In genomic region chr11:5099576-5100183, GRCm38 (mm10) we compare ENCODE assay signal across 8 mouse cellular contexts. TPM values are rescaled to one million over a fixed set of nuclear protein-coding genes. Genes with fewer than 3 reads are reported as not detected.
DNase-seq lines count a peak whose midpoint lies in the region; ATAC-seq lines count a peak whose summit lies in the region.

No protein-coding gene starts in this region.

- no peaks in the 10 kb centered on the region for H3K9me3 ChIP-seq in midbrain, embryonic 11.5 days (ENCODE audit: control insufficient read depth, low read length)

- peak overlapping the region; percentile 95 for H3K4me3 ChIP-seq in midbrain, embryonic 11.5 days (ENCODE audit: low read depth, low read length)

- peak overlapping the region; percentile 86 for H3K4me2 ChIP-seq in midbrain, embryonic 11.5 days

- H3K27ac ChIP-seq in midbrain, embryonic 11.5 days (ENCODE audit: low read depth, low read length) = peak overlapping the region; percentile 95

- DNase-seq in adrenal gland, adult 8-10 months = peak; percentile 82
- peak; percentile 90 for DNase-seq in embryo, embryonic 9.5 days (ENCODE audit: extremely low spot score)
- DNase-seq in kidney, adult 11 months = peak; percentile 83
- peak; percentile 81 for DNase-seq in left cerebral cortex, postnatal 4 days
- DNase-seq in midbrain, embryonic 11.5 days (ENCODE audit: low spot score, missing footprints) = peak; percentile 98
- peak; percentile 68 for DNase-seq in right cerebral cortex, postnatal 4 days

- intact Hi-C loops in left cerebral cortex, postnatal 4 days (cut with DNase I) = no loop called here

- H3K36me3 ChIP-seq in midbrain, embryonic 11.5 days (ENCODE audit: control insufficient read depth, insufficient read depth, low read length) = no peaks in the 10 kb centered on the region

- no peaks in the 10 kb centered on the region for H3K27me3 ChIP-seq in midbrain, embryonic 11.5 days (ENCODE audit: control insufficient read depth, insufficient read depth, low read length)

- H3K9ac ChIP-seq in midbrain, embryonic 11.5 days (ENCODE audit: low read length) = peak overlapping the region; percentile 98

- peak; percentile 65 for ATAC-seq in granulocyte monocyte progenitor cell, adult 5-6 weeks (replicated peaks; ENCODE audit: poor library complexity, severe bottlenecking)
- peak; percentile 80 for ATAC-seq in midbrain, embryonic 11.5 days (ENCODE audit: low FRiP score)
- no peak for ATAC-seq in inflammation-experienced regulatory T-cells, adult 6 months

- 0% methylated on average over 31 of the region's 31 CpGs for WGBS in midbrain, embryonic 11.5 days

- H3K4me1 ChIP-seq in midbrain, embryonic 11.5 days (ENCODE audit: control insufficient read depth, insufficient read depth, low read length) = peaks cover 22% of the 10 kb centered on the region

RNA-seq across cellular contexts. Expression of gene Ewsr1, which starts 0.6 kb away (rescaled TPM):
- total RNA-seq in adrenal gland, adult 8-10 months (2022) = 100 to 1,000 TPM; 207 to 451 (median 331) TPM
- 342 and 407 TPM in 2 replicates for total RNA-seq in granulocyte monocyte progenitor cell, adult 5-6 weeks (2014; fragmentation: Nextera tagmentation)
- total RNA-seq in granulocyte monocyte progenitor cell, adult 5-6 weeks (2017) = 626 and 725 TPM in 2 replicates
- 100 to 1,000 TPM; 380 to 389 TPM for total RNA-seq in left cerebral cortex, postnatal 4 days (2021)
- polyA plus RNA-seq in midbrain, embryonic 11.5 days (2014; fragmentation: Nextera tagmentation; extraction: Ambion mirVana) = 419 and 422 TPM in 2 replicates
- 100 to 1,000 TPM; 136 to 174 (median 140) TPM for polyA plus RNA-seq in inflammation-experienced regulatory T-cells, adult 6 months (2017; shearing (Covaris generic))

RNA-seq across cellular contexts. Expression of gene Rhbdd3, which starts 1.0 kb away (rescaled TPM):
- 10 to 100 TPM; 19.8 to 31.3 (median 24.4) TPM for total RNA-seq in adrenal gland, adult 8-10 months (2022)
- 20.0 and 25.8 TPM in 2 replicates for total RNA-seq in granulocyte monocyte progenitor cell, adult 5-6 weeks (2014; fragmentation: Nextera tagmentation)
- 15.7 and 42.7 TPM in 2 replicates for total RNA-seq in granulocyte monocyte progenitor cell, adult 5-6 weeks (2017)
- 10 to 100 TPM; 26.1 to 28.1 TPM for total RNA-seq in left cerebral cortex, postnatal 4 days (2021)
- 20.4 and 21.3 TPM in 2 replicates for polyA plus RNA-seq in midbrain, embryonic 11.5 days (2014; fragmentation: Nextera tagmentation; extraction: Ambion mirVana)
- 1 to 10 TPM; 3.3 to 4.6 (median 4.6) TPM for polyA plus RNA-seq in inflammation-experienced regulatory T-cells, adult 6 months (2017; shearing (Covaris generic))

RNA-seq across cellular contexts. Expression of gene Gas2l1, which starts 34.6 kb away (rescaled TPM):
- 10 to 100 TPM; 39.6 to 61.2 (median 53.6) TPM for total RNA-seq in adrenal gland, adult 8-10 months (2022)
- total RNA-seq in granulocyte monocyte progenitor cell, adult 5-6 weeks (2014; fragmentation: Nextera tagmentation) = 1.0 TPM in 1 of 2 replicates, not detected in the other
- total RNA-seq in granulocyte monocyte progenitor cell, adult 5-6 weeks (2017) = 1.2 and 1.3 TPM in 2 replicates
- 10 to 100 TPM; 37.8 to 42.0 TPM for total RNA-seq in left cerebral cortex, postnatal 4 days (2021)
- polyA plus RNA-seq in midbrain, embryonic 11.5 days (2014; fragmentation: Nextera tagmentation; extraction: Ambion mirVana) = 19.4 and 23.1 TPM in 2 replicates
- polyA plus RNA-seq in inflammation-experienced regulatory T-cells, adult 6 months (2017; shearing (Covaris generic)) = under 1 TPM; 0.58 to 0.94 (median 0.91) TPM

RNA-seq across cellular contexts. Expression of gene Rasl10a, which starts 41.8 kb away (rescaled TPM):
- under 1 TPM; 0.42 to 0.95 (median 0.59) TPM for total RNA-seq in adrenal gland, adult 8-10 months (2022)
- not detected in 2 replicates for total RNA-seq in granulocyte monocyte progenitor cell, adult 5-6 weeks (2014; fragmentation: Nextera tagmentation)
- not detected in 2 replicates for total RNA-seq in granulocyte monocyte progenitor cell, adult 5-6 weeks (2017)
- 10 to 100 TPM; 20.0 to 20.1 TPM for total RNA-seq in left cerebral cortex, postnatal 4 days (2021)
- polyA plus RNA-seq in midbrain, embryonic 11.5 days (2014; fragmentation: Nextera tagmentation; extraction: Ambion mirVana) = 0.19 and 0.37 TPM in 2 replicates
- polyA plus RNA-seq in inflammation-experienced regulatory T-cells, adult 6 months (2017; shearing (Covaris generic)) = not detected

RNA-seq across cellular contexts. Expression of gene Emid1, which starts 52.4 kb away (rescaled TPM):
- 1 to 10 TPM; 3.7 to 6.6 (median 3.9) TPM for total RNA-seq in adrenal gland, adult 8-10 months (2022)
- 10.0 and 11.4 TPM in 2 replicates for total RNA-seq in granulocyte monocyte progenitor cell, adult 5-6 weeks (2014; fragmentation: Nextera tagmentation)
- total RNA-seq in granulocyte monocyte progenitor cell, adult 5-6 weeks (2017) = 5.1 and 7.9 TPM in 2 replicates
- total RNA-seq in left cerebral cortex, postnatal 4 days (2021) = 10 to 100 TPM; 38.7 to 43.8 TPM
- 12.3 and 13.7 TPM in 2 replicates for polyA plus RNA-seq in midbrain, embryonic 11.5 days (2014; fragmentation: Nextera tagmentation; extraction: Ambion mirVana)
- under 1 TPM in 1 of 3 experiments, not detected in 2; 0.83 TPM for polyA plus RNA-seq in inflammation-experienced regulatory T-cells, adult 6 months (2017; shearing (Covaris generic))

Comparison
In these comparisons a context has a peak if more than half of its experiments do, and no peak if none do; other contexts are left out.
1. RNA of gene Gas2l1, which starts 34.6 kb away (total RNA-seq): 39.6 to 61.2 TPM in adrenal gland, adult 8-10 months and 37.8 to 42.0 TPM in left cerebral cortex, postnatal 4 days; 1.0 to 1.3 TPM in granulocyte monocyte progenitor cell, adult 5-6 weeks; every median in the first group is over 10 times any median in the second.
2. Peak in every context shown above with its lines, with median percentiles within 50 percentile points of each other: DNase-seq.